27 mouse cellular contexts compared by ENCODE assay signal in genomic region chr7:144153682-144154081, GRCm38 (mm10).
DNase-seq lines count a peak whose midpoint lies in the region; ATAC-seq and TF ChIP-seq lines count a peak whose summit lies in the region.
"Had no signal": no experiment of that assay in that cellular context is flagged by ENCODE, and none has a peak within 500 bp of the region (broad histone marks: within the 10 kb centered on the region; RNA-seq: fewer than 3 reads in every experiment).

No protein-coding gene starts in this region.

- no peaks in the 10 kb centered on the region for H3K36me3 ChIP-seq in forebrain, embryonic 15.5 days
- H3K36me3 ChIP-seq in forebrain, embryonic 10.5 days (replicated peaks) = no peaks in the 10 kb centered on the region
- no peaks in the 10 kb centered on the region for H3K36me3 ChIP-seq in midbrain, embryonic 11.5 days (ENCODE audit: control insufficient read depth, insufficient read depth, low read length)
- no peaks in the 10 kb centered on the region for H3K36me3 ChIP-seq in midbrain, embryonic 15.5 days (replicated peaks)
- H3K36me3 ChIP-seq in hindbrain, embryonic 16.5 days (ENCODE audit: control insufficient read depth, insufficient read depth, low read length) = no peaks in the 10 kb centered on the region
- H3K36me3 ChIP-seq in liver, postnatal 0 days (replicated peaks; ENCODE audit: insufficient read depth, low read length) = no peaks in the 10 kb centered on the region
- H3K36me3 ChIP-seq: heart, embryonic 15.5 days; intestine, embryonic 15.5 days; limb, embryonic 12.5 days; midbrain, embryonic 12.5 days had no signal

- ATAC-seq in forebrain, embryonic 15.5 days (replicated peaks) = 0 out of 2 replicates have a peak, but pooled peaks have one; percentile 16
- 0 out of 2 replicates have a peak, but pooled peaks have one; percentile 16 for ATAC-seq in midbrain, embryonic 11.5 days (ENCODE audit: low FRiP score)
- no peak for ATAC-seq in midbrain, embryonic 15.5 days (replicated peaks)
- ATAC-seq in hindbrain, embryonic 16.5 days = peak; percentile 34; the same call in 1 of the 2 replicates
- no peak for ATAC-seq in liver, postnatal 0 days
- ATAC-seq: intestine, embryonic 15.5 days; Patski had no signal

- 54% methylated on average over 8 of the region's 8 CpGs for WGBS in forebrain, embryonic 15.5 days
- WGBS in forebrain, embryonic 10.5 days = 68% methylated on average over 8 of the region's 8 CpGs
- 66% methylated on average over 8 of the region's 8 CpGs for WGBS in midbrain, embryonic 11.5 days
- WGBS in midbrain, embryonic 15.5 days = 48% methylated on average over 8 of the region's 8 CpGs
- 31% methylated on average over 8 of the region's 8 CpGs for WGBS in hindbrain, embryonic 16.5 days
- 66% methylated on average over 8 of the region's 8 CpGs for WGBS in liver, postnatal 0 days (ENCODE audit: insufficient replicate concordance)

- H3K9me3 ChIP-seq in forebrain, embryonic 15.5 days = no peaks in the 10 kb centered on the region
- no peaks in the 10 kb centered on the region for H3K9me3 ChIP-seq in forebrain, embryonic 10.5 days
- no peaks in the 10 kb centered on the region for H3K9me3 ChIP-seq in midbrain, embryonic 11.5 days (ENCODE audit: control insufficient read depth, low read length)
- no peaks in the 10 kb centered on the region for H3K9me3 ChIP-seq in midbrain, embryonic 15.5 days
- H3K9me3 ChIP-seq in hindbrain, embryonic 16.5 days (ENCODE audit: control insufficient read depth, low read length) = no peaks in the 10 kb centered on the region
- no peaks in the 10 kb centered on the region for H3K9me3 ChIP-seq in liver, postnatal 0 days (ENCODE audit: low read length)
- H3K9me3 ChIP-seq: heart, embryonic 15.5 days; intestine, embryonic 15.5 days; limb, embryonic 12.5 days; midbrain, embryonic 12.5 days had no signal

- TF ChIP-seq EP300 in liver, postnatal 0 days (IDR thresholded peaks at IDR 0.05; ENCODE audit: low read depth) = no peak

- H3K9ac ChIP-seq in forebrain, embryonic 15.5 days (replicated peaks) = no peak overlapping the region
- no peak overlapping the region for H3K9ac ChIP-seq in midbrain, embryonic 11.5 days (ENCODE audit: low read length)
- H3K9ac ChIP-seq in midbrain, embryonic 15.5 days = no peak overlapping the region
- H3K9ac ChIP-seq in hindbrain, embryonic 16.5 days (ENCODE audit: low read depth, low read length) = no peak overlapping the region
- H3K9ac ChIP-seq in liver, postnatal 0 days (replicated peaks) = no peak overlapping the region
- H3K9ac ChIP-seq: heart, embryonic 15.5 days; intestine, embryonic 15.5 days; limb, embryonic 12.5 days; midbrain, embryonic 12.5 days had no signal

- H3K27ac ChIP-seq in forebrain, embryonic 15.5 days (replicated peaks) = no peak overlapping the region
- H3K27ac ChIP-seq in forebrain, embryonic 10.5 days = no peak overlapping the region
- H3K27ac ChIP-seq in midbrain, embryonic 11.5 days (ENCODE audit: low read depth, low read length) = no peak overlapping the region
- no peak overlapping the region for H3K27ac ChIP-seq in midbrain, embryonic 15.5 days
- no peak overlapping the region for H3K27ac ChIP-seq in hindbrain, embryonic 16.5 days (ENCODE audit: low read depth, low read length)
- no peak overlapping the region for H3K27ac ChIP-seq in liver, postnatal 0 days (ENCODE audit: low read depth)
- H3K27ac ChIP-seq: heart, embryonic 15.5 days; intestine, embryonic 15.5 days; limb, embryonic 12.5 days; midbrain, embryonic 12.5 days; stomach, postnatal 0 days had no signal

- peaks cover 8% of the 10 kb centered on the region; the same call in 1 of the 2 replicates for H3K4me1 ChIP-seq in forebrain, embryonic 15.5 days
- peaks cover 8% of the 10 kb centered on the region for H3K4me1 ChIP-seq in forebrain, embryonic 10.5 days
- H3K4me1 ChIP-seq in midbrain, embryonic 11.5 days (ENCODE audit: control insufficient read depth, insufficient read depth, low read length) = no peaks in the 10 kb centered on the region
- no peaks in the 10 kb centered on the region; the same call in 1 of the 2 replicates for H3K4me1 ChIP-seq in midbrain, embryonic 15.5 days
- no peaks in the 10 kb centered on the region for H3K4me1 ChIP-seq in hindbrain, embryonic 16.5 days (ENCODE audit: control insufficient read depth, insufficient read depth, low read depth, low read length)
- H3K4me1 ChIP-seq in liver, postnatal 0 days (ENCODE audit: insufficient read depth) = no peaks in the 10 kb centered on the region
- H3K4me1 ChIP-seq: intestine, embryonic 15.5 days; limb, embryonic 12.5 days had no signal

- no peak overlapping the region for H3K4me2 ChIP-seq in forebrain, embryonic 15.5 days (replicated peaks)
- H3K4me2 ChIP-seq in midbrain, embryonic 11.5 days = no peak overlapping the region
- no peak overlapping the region for H3K4me2 ChIP-seq in midbrain, embryonic 15.5 days
- no peak overlapping the region for H3K4me2 ChIP-seq in hindbrain, embryonic 16.5 days (ENCODE audit: low read length)
- no peak overlapping the region for H3K4me2 ChIP-seq in liver, postnatal 0 days (ENCODE audit: low read depth, low read length)
- H3K4me2 ChIP-seq: heart, embryonic 15.5 days; intestine, embryonic 15.5 days; limb, embryonic 12.5 days; liver, embryonic 11.5 days; midbrain, embryonic 12.5 days had no signal

- no peak overlapping the region for H3K4me3 ChIP-seq in forebrain, embryonic 15.5 days
- H3K4me3 ChIP-seq in forebrain, embryonic 10.5 days = no peak overlapping the region
- H3K4me3 ChIP-seq in midbrain, embryonic 11.5 days (ENCODE audit: low read depth, low read length) = no peak overlapping the region
- H3K4me3 ChIP-seq in midbrain, embryonic 15.5 days = no peak overlapping the region
- H3K4me3 ChIP-seq in hindbrain, embryonic 16.5 days (ENCODE audit: low read length) = no peak overlapping the region
- no peak overlapping the region for H3K4me3 ChIP-seq in liver, postnatal 0 days (ENCODE audit: low read depth, low read length)
- H3K4me3 ChIP-seq: heart, embryonic 15.5 days; intestine, embryonic 15.5 days; limb, embryonic 12.5 days; midbrain, embryonic 12.5 days; myocyte had no signal

- TF ChIP-seq CTCF in liver, postnatal 0 days (IDR thresholded peaks at IDR 0.05; ENCODE audit: low read depth) = no peak

- no peaks in the 10 kb centered on the region for H3K27me3 ChIP-seq in forebrain, embryonic 15.5 days
- no peaks in the 10 kb centered on the region for H3K27me3 ChIP-seq in forebrain, embryonic 10.5 days (ENCODE audit: poor library complexity, severe bottlenecking)
- no peaks in the 10 kb centered on the region for H3K27me3 ChIP-seq in midbrain, embryonic 11.5 days (ENCODE audit: control insufficient read depth, insufficient read depth, low read length)
- H3K27me3 ChIP-seq in midbrain, embryonic 15.5 days (replicated peaks) = no peaks in the 10 kb centered on the region
- no peaks in the 10 kb centered on the region for H3K27me3 ChIP-seq in hindbrain, embryonic 16.5 days (replicated peaks; ENCODE audit: control insufficient read depth, insufficient read depth, low read length)
- no peaks in the 10 kb centered on the region for H3K27me3 ChIP-seq in liver, postnatal 0 days (ENCODE audit: insufficient read depth, low read length)
- H3K27me3 ChIP-seq: heart, embryonic 15.5 days; intestine, embryonic 15.5 days; limb, embryonic 12.5 days; midbrain, embryonic 12.5 days; Patski had no signal

- no peak for DNase-seq in forebrain, embryonic 10.5 days (ENCODE audit: extremely low spot score, low spot score)
- DNase-seq in midbrain, embryonic 11.5 days (ENCODE audit: low spot score, missing footprints) = no peak
- DNase-seq in embryo, embryonic 10.5 days (ENCODE audit: low spot score) = peak; percentile 27
- no peak for DNase-seq in gastrocnemius, adult 18-20 months (ENCODE audit: low spot score)
- DNase-seq in liver, postnatal 0 days = no peak
- DNase-seq: adrenal gland, adult 2 months; cerebellum, adult 2 months; cerebellum, postnatal 36 days; heart, postnatal 36 days; kidney, adult 8-10 months; kidney, postnatal 14 days; lung, adult 18-20 months; lung, postnatal 10 days; right cerebral cortex, postnatal 14 days; thymus, adult 2 months; thymus, postnatal 4 days had no signal

Comparison
In these comparisons a context has a peak if more than half of its experiments do, and no peak if none do; other contexts are left out.
1. ATAC-seq: peak in forebrain, embryonic 15.5 days (single experiment), midbrain, embryonic 11.5 days (single experiment) and hindbrain, embryonic 16.5 days (single experiment); none in midbrain, embryonic 15.5 days (single experiment) and liver, postnatal 0 days (single experiment).